ENCODE assay signal across 15 mouse cellular contexts in the genomic region with DNA sequence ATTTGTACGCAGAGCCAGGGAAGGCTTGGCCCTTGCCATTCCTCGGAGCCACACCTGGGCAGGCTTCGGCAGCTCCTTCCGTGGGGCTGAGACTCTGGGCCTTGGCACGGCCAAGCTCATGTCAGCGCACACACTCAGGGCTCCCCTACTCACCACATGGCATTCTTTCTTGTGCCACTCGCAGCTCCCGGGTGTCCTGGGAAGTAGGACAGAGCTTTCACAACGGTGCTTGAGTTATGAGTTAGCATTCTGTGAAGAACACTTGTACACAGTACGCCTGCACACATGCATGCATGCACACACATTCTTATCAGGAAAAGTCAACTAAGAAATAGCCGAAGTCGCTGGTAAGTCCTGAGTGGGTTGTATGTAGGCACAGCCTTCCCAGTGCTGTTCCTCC. TPM values are rescaled to one million over a fixed set of nuclear protein-coding genes. Genes with fewer than 3 reads are reported as not detected.
DNase-seq lines count a peak whose midpoint lies in the region; ATAC-seq and TF ChIP-seq lines count a peak whose summit lies in the region.
"Had no signal": no experiment of that assay in that cellular context is flagged by ENCODE, and none has a peak within 500 bp of the region (broad histone marks: within the 10 kb centered on the region; RNA-seq: fewer than 3 reads in every experiment).

No protein-coding gene starts in this region.

- peaks cover 90% of the 10 kb centered on the region for H3K4me1 ChIP-seq in embryonic facial prominence, embryonic 15.5 days
- H3K4me1 ChIP-seq in embryonic facial prominence, embryonic 10.5 days: peaks cover 99% of the 10 kb centered on the region
- H3K4me1 ChIP-seq in heart, embryonic 16.5 days (ENCODE audit: control insufficient read depth, insufficient read depth, low read length): peaks cover 82% of the 10 kb centered on the region
- peaks cover 97% of the 10 kb centered on the region for H3K4me1 ChIP-seq in midbrain, embryonic 13.5 days (replicated peaks)
- peaks cover 70% of the 10 kb centered on the region for H3K4me1 ChIP-seq in midbrain, embryonic 11.5 days (ENCODE audit: control insufficient read depth, insufficient read depth, low read length)
- peaks cover 24% of the 10 kb centered on the region for H3K4me1 ChIP-seq in olfactory bulb, adult 2 months (ENCODE audit: control insufficient read depth, insufficient read depth, low read length)

- H3K4me2 ChIP-seq in embryonic facial prominence, embryonic 15.5 days (replicated peaks): no peak overlapping the region
- 0 out of 2 replicates have a peak overlapping the region, but pooled peaks have one; percentile 1 for H3K4me2 ChIP-seq in heart, embryonic 16.5 days (ENCODE audit: low read depth, low read length)
- no peak overlapping the region for H3K4me2 ChIP-seq in midbrain, embryonic 13.5 days (replicated peaks)
- no peak overlapping the region for H3K4me2 ChIP-seq in midbrain, embryonic 11.5 days
- H3K4me2 ChIP-seq: intestine, embryonic 15.5 days had no signal

- no peak overlapping the region for H3K4me3 ChIP-seq in embryonic facial prominence, embryonic 15.5 days (replicated peaks)
- H3K4me3 ChIP-seq in embryonic facial prominence, embryonic 10.5 days: no peak overlapping the region
- no peak overlapping the region for H3K4me3 ChIP-seq in heart, embryonic 16.5 days (ENCODE audit: low read length)
- no peak overlapping the region for H3K4me3 ChIP-seq in midbrain, embryonic 13.5 days (replicated peaks)
- H3K4me3 ChIP-seq in midbrain, embryonic 11.5 days (ENCODE audit: low read depth, low read length): no peak overlapping the region
- no peak overlapping the region for H3K4me3 ChIP-seq in olfactory bulb, adult 2 months (ENCODE audit: insufficient read depth, low read depth, low read length)
- H3K4me3 ChIP-seq: intestine, embryonic 15.5 days; megakaryocyte, embryonic 14.5 days had no signal

- H3K9me3 ChIP-seq in embryonic facial prominence, embryonic 15.5 days (replicated peaks): no peaks in the 10 kb centered on the region
- no peaks in the 10 kb centered on the region for H3K9me3 ChIP-seq in embryonic facial prominence, embryonic 10.5 days
- H3K9me3 ChIP-seq in heart, embryonic 16.5 days (replicated peaks; ENCODE audit: control insufficient read depth, low read length): no peaks in the 10 kb centered on the region
- no peaks in the 10 kb centered on the region for H3K9me3 ChIP-seq in midbrain, embryonic 13.5 days
- no peaks in the 10 kb centered on the region for H3K9me3 ChIP-seq in midbrain, embryonic 11.5 days (ENCODE audit: control insufficient read depth, low read length)
- H3K9me3 ChIP-seq: intestine, embryonic 15.5 days; megakaryocyte, embryonic 14.5 days had no signal

- H3K9ac ChIP-seq in embryonic facial prominence, embryonic 15.5 days: no peak overlapping the region
- no peak overlapping the region for H3K9ac ChIP-seq in heart, embryonic 16.5 days (ENCODE audit: low read length)
- H3K9ac ChIP-seq in midbrain, embryonic 13.5 days (replicated peaks): 0 out of 2 replicates have a peak overlapping the region, but pooled peaks have one; percentile 17
- no peak overlapping the region for H3K9ac ChIP-seq in midbrain, embryonic 11.5 days (ENCODE audit: low read length)
- H3K9ac ChIP-seq: intestine, embryonic 15.5 days; liver, embryonic 14.5 days had no signal

- no peak for DNase-seq in embryonic facial prominence, embryonic 10.5 days (ENCODE audit: low spot score)
- no peak for DNase-seq in heart, adult 8-10 months (ENCODE audit: low spot score)
- no peak for DNase-seq in midbrain, embryonic 11.5 days (ENCODE audit: low spot score, missing footprints)
- no peak for DNase-seq in kidney, adult 18-20 months
- DNase-seq: cerebellum, adult 11-12 months; retina, postnatal 1 day had no signal

- WGBS in embryonic facial prominence, embryonic 15.5 days: 76% methylated on average over 12 of the region's 12 CpGs
- WGBS in embryonic facial prominence, embryonic 10.5 days: 87% methylated on average over 12 of the region's 12 CpGs
- WGBS in heart, embryonic 16.5 days: 55% methylated on average over 12 of the region's 12 CpGs
- WGBS in midbrain, embryonic 13.5 days: 87% methylated on average over 12 of the region's 12 CpGs
- WGBS in midbrain, embryonic 11.5 days: 88% methylated on average over 12 of the region's 12 CpGs
- WGBS in olfactory bulb, adult 2 months: 28% methylated on average over 12 of the region's 12 CpGs

- no peak for TF ChIP-seq CTCF in olfactory bulb, adult 2 months (IDR thresholded peaks at IDR 0.05; ENCODE audit: insufficient read depth, low read depth, low read length)

- no peaks in the 10 kb centered on the region for H3K36me3 ChIP-seq in embryonic facial prominence, embryonic 15.5 days
- peaks cover 7% of the 10 kb centered on the region for H3K36me3 ChIP-seq in embryonic facial prominence, embryonic 10.5 days (replicated peaks)
- no peaks in the 10 kb centered on the region for H3K36me3 ChIP-seq in heart, embryonic 16.5 days (ENCODE audit: control insufficient read depth, insufficient read depth)
- no peaks in the 10 kb centered on the region for H3K36me3 ChIP-seq in midbrain, embryonic 13.5 days
- no peaks in the 10 kb centered on the region for H3K36me3 ChIP-seq in midbrain, embryonic 11.5 days (ENCODE audit: control insufficient read depth, insufficient read depth, low read length)
- H3K36me3 ChIP-seq: intestine, embryonic 15.5 days had no signal

- H3K27ac ChIP-seq in embryonic facial prominence, embryonic 15.5 days (replicated peaks): peak overlapping the region; percentile 29; the same call in 1 of the 2 replicates
- no peak overlapping the region for H3K27ac ChIP-seq in embryonic facial prominence, embryonic 10.5 days (replicated peaks)
- H3K27ac ChIP-seq in heart, embryonic 16.5 days (ENCODE audit: low read length): peak overlapping the region; percentile 22; the same call in 1 of the 2 replicates
- H3K27ac ChIP-seq in midbrain, embryonic 13.5 days: peak overlapping the region; percentile 41; the same call in 1 of the 2 replicates
- no peak overlapping the region for H3K27ac ChIP-seq in midbrain, embryonic 11.5 days (ENCODE audit: low read depth, low read length)
- H3K27ac ChIP-seq in olfactory bulb, adult 2 months (ENCODE audit: insufficient read depth, low read depth, low read length): peak overlapping the region; percentile 91
- H3K27ac ChIP-seq: intestine, embryonic 15.5 days; kidney, postnatal 0 days; liver, embryonic 14.5 days had no signal

- no peaks in the 10 kb centered on the region for H3K27me3 ChIP-seq in embryonic facial prominence, embryonic 15.5 days
- no peaks in the 10 kb centered on the region for H3K27me3 ChIP-seq in embryonic facial prominence, embryonic 10.5 days (replicated peaks; ENCODE audit: low read depth, poor library complexity, severe bottlenecking)
- no peaks in the 10 kb centered on the region for H3K27me3 ChIP-seq in heart, embryonic 16.5 days (ENCODE audit: control insufficient read depth, insufficient read depth, low read length)
- H3K27me3 ChIP-seq in midbrain, embryonic 13.5 days: no peaks in the 10 kb centered on the region
- no peaks in the 10 kb centered on the region for H3K27me3 ChIP-seq in midbrain, embryonic 11.5 days (ENCODE audit: control insufficient read depth, insufficient read depth, low read length)
- H3K27me3 ChIP-seq: CH12.LX; intestine, embryonic 15.5 days had no signal

- no peak for ATAC-seq in embryonic facial prominence, embryonic 15.5 days (ENCODE audit: insufficient number of reproducible peaks, low FRiP score, low TSS enrichment, low read depth)
- no peak for ATAC-seq in heart, embryonic 16.5 days (replicated peaks; ENCODE audit: extremely low read depth, insufficient read depth, low FRiP score)
- ATAC-seq in midbrain, embryonic 13.5 days: no peak
- ATAC-seq in midbrain, embryonic 11.5 days (ENCODE audit: low FRiP score): no peak
- ATAC-seq: intestine, embryonic 15.5 days had no signal

- TF ChIP-seq POLR2A in olfactory bulb, adult 2 months (IDR thresholded peaks at IDR 0.05; ENCODE audit: insufficient read depth, low read depth, low read length): no peak

RNA-seq across cellular contexts. Expression of a gene that starts 38.7 kb away (rescaled TPM):
- 34.4 and 41.3 TPM in 2 replicates for polyA plus RNA-seq in embryonic facial prominence, embryonic 15.5 days (2015; fragmentation: Nextera tagmentation; extraction: Ambion mirVana)
- 37.6 and 41.4 TPM in 2 replicates for polyA plus RNA-seq in embryonic facial prominence, embryonic 10.5 days (2016; fragmentation: Nextera tagmentation; extraction: Ambion mirVana)
- polyA plus RNA-seq in heart, embryonic 16.5 days (2015; fragmentation: Nextera tagmentation; extraction: Ambion mirVana): 14.7 and 23.8 TPM in 2 replicates
- 100 to 1,000 TPM in 3 of 4 experiments, 10 to 100 TPM in 1; 98.5 to 135 (median 109) TPM for total RNA-seq in heart, adult 8-10 months (2022)
- 49.0 and 58.2 TPM in 2 replicates for polyA plus RNA-seq in midbrain, embryonic 13.5 days (2015; fragmentation: Nextera tagmentation; extraction: Ambion mirVana)
- 30.7 and 33.7 TPM in 2 replicates for polyA plus RNA-seq in midbrain, embryonic 11.5 days (2014; fragmentation: Nextera tagmentation; extraction: Ambion mirVana)
- 300 and 913 TPM in 2 replicates for polyA plus RNA-seq in olfactory bulb, adult 2 months (2012; ENCODE audit: insufficient read depth, insufficient read length, low replicate concordance, missing spikeins)

Comparison
In these comparisons a context has a peak if more than half of its experiments do, and no peak if none do; other contexts are left out.
1. H3K27ac ChIP-seq: peak in embryonic facial prominence, embryonic 15.5 days (single experiment), heart, embryonic 16.5 days (single experiment), midbrain, embryonic 13.5 days (single experiment) and olfactory bulb, adult 2 months (single experiment); none in embryonic facial prominence, embryonic 10.5 days (single experiment) and midbrain, embryonic 11.5 days (single experiment).